Mouse (Mus musculus): ENCODE measurements around the gene Megf11.

Megf11 gene

DNA sequence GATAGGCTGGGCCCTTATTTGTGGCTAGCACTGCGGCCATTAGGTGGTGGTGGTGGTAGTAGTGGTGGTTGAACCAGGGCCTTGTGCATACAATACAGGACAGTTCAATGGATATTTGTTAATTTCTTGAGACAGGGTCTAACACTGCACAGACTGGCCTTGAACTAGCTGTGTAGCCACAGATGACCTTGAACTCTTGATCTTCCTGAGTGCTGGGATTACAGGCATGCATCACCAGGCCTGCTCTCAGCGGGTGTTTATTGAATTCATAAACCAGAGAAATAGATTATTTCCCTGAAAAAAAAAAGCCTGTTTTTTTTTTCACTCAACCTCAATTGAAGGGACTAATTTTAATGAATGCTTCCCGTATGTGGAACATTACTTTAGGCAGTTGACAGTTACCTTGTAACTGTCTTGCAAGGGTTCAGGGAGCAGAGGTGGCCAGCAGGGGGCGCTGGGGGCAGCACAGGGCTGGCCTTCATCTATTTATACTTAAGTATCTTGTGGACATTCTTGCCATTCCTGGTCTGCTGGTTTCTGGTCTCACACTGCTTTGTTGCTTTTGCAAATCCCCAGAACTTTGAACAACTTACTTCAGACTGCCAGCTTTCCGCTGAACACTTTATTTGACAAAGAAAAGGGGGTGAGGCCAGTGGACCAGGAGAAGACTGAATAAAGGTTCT is 8.6 kb downstream of the Megf11 start:
- peak; percentile 19 for DNase-seq (ENCODE audit: low read depth)

DNA sequence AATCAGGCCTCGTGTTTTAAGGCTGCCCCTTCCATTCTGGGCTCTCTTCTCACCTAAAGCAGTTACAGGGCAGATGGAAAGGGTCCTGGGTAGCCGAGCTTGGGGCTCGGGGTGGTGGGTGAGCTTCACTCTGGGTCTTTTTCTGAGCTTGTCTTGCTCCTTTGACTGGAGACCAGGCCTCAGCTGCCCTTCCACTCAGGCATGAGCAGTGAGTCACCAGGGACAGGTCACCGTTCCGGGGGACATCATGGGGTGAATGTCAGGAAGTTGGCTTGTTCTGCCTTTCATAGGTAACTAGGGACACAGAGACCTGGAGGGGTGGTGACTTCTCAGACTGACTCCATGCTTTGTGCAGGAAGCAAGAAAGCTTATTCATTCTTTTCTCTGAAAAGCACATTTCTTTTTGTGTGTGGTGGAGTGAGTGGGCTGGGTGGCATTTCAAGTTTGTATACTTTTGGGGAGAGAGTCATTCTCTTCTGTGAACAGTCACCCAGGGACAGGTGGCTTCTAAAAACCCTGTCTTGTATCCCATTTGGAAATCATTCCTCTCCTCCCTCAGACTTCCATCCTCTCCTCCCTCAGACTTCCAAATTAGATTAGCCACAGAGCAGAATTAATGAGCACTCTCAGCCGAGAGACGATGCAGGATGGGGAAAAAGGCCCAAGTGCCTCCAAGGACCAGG is 10.0 kb downstream of the Megf11 start:
- DNase-seq (ENCODE audit: low read depth): no peak

DNA sequence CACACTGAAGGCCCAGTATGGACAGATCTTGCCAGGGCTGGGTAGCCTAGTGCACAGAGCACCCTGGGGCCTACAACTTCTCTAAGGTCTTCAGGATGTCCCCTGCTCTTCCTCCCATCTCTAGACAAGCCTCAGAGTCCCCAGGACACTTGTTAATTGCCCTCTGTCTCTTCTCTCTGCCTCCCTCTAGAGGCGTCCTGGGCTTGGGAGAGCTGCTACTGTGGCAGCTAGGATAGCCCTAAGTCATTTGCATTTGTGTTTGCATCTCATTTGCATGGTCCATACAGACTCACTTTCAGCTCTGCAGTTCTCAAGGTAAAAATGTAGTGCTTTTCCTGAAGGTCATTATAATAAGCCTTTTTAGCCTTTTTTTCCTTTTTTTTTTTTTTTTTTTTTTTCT is 11.7 kb downstream of the Megf11 start:
- no peak for DNase-seq (ENCODE audit: low read depth)

DNA sequence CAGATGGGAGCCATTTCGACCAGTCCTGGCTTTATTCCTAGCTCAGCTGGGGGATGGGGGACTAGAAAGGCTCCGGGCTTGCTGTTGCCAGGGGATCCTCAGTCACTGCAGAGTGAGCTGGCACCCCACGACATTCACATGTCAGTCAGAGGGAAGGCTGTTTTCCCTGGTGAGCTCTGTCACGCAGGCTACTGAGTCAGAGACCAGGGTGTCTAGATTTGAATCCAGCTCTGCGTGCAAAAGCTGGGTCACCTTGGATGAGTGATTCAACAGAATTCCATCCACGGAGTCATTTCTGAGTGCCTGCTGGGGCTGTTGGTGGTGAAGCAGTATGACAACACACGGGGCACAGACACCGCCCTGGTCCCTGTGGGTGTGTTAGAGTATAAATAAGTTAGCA is 13.7 kb downstream of the Megf11 start:
- no peak for DNase-seq (ENCODE audit: low read depth)

DNA sequence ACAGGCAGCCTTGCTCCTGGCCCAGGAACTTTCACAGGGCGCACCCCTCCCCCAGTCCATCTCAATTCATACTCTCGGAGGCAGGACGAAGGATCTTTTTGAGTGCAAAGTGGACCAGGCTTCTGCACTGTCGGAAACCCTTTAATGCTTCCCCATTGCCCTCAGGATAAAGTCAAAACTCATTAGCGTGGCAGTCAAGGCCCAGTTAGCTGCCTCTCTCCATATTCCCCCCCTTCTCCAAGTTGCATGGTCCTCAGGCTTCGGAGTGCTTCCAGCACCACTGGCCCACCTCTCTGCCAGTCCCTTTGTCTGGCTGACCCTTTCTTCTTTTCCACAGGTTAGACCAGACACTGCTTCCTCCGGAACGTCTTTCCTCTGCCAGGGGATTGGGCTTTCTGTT is 16.7 kb downstream of the Megf11 start:
- DNase-seq (ENCODE audit: low read depth): no peak

DNA sequence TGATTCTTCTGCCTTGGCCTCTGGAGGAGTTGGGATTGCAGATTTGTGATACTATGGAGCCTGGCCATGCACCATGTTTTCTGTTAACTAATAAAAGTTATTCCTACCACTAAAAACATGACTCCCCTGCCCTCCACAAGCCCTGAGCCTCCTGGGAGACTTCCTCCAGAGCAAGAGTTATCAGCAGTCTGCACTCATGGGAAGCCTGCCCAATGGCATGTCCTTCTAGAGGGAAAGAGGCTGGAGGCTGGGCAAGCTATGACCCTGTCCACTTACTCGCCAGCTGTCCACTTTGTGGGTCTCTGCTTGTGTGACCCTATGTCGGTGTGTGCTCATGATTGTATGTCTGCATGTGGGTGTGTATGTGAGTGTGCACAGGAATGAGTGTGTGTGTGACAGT is 21.4 kb downstream of the Megf11 start:
- no peak for DNase-seq (ENCODE audit: low read depth)

DNA sequence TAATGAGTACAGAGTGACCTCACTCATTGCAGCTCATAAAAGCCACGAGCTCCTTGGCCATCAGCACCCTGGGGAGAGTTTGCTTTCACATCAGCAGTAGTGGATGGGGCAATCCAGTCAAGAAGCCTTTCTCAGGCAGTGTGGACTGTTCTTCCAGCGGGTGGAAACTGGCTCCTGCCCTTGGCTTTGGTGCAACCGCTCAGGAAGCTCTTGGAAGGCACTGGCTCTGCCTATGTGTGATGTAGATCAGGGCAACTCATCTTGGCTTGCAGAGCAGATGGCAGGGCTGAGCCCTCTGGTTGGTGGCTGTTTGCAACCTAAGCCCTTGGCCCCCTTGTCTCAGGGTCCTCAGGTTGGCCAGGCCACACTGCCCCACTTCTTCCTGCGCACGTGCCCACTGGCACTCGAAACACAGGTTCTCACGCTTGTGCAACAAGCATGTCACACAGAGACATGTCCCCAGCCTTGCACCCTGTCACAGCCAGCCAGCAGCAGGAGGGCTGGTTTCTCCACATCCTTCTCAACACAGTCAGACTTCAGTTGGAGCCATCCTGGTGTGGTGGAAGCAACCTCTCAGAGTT is 22.1 kb downstream of the Megf11 start:
- DNase-seq (ENCODE audit: low read depth): no peak

DNA sequence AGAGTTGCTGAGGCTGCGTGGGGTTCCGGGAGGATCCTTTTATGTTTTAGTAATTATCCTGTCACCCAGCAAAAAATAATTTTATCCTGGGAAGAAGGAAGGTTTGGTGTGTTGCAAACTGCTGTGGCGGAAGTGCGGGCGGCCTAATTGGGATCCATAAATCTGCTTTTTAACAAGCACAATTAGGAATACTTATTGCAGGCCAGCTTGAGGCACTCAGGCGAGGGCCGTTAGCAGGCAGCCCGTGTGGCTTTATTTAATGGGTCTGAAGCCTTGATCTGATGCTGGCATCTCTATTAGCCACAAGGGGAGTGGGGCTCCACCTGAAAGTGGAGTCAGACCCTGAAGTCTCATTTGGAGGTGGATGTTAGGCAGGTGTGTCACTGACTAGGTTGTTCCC is 23.4 kb downstream of the Megf11 start:
- DNase-seq (ENCODE audit: low read depth): no peak

DNA sequence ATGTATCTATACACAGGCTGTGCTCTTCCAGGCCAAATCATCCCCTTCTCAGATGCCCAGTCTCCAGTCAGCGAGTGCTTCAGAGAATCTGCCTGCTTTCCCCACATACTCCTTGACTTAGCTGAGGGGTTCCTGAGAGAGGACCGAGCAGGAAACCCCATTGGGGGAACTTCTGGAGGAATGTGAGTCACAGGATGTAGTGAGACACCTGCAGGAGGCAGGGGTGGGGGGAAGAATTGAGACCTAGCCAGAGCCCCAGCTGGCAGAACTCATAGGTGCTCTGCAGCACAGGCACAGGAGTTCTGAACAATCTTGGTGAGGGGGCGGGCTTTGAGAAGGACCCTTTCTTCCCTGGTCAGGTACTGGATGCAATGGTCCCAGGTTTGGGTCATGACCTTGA is 35.0 kb downstream of the Megf11 start:
- no peak for DNase-seq (ENCODE audit: low read depth)

DNA sequence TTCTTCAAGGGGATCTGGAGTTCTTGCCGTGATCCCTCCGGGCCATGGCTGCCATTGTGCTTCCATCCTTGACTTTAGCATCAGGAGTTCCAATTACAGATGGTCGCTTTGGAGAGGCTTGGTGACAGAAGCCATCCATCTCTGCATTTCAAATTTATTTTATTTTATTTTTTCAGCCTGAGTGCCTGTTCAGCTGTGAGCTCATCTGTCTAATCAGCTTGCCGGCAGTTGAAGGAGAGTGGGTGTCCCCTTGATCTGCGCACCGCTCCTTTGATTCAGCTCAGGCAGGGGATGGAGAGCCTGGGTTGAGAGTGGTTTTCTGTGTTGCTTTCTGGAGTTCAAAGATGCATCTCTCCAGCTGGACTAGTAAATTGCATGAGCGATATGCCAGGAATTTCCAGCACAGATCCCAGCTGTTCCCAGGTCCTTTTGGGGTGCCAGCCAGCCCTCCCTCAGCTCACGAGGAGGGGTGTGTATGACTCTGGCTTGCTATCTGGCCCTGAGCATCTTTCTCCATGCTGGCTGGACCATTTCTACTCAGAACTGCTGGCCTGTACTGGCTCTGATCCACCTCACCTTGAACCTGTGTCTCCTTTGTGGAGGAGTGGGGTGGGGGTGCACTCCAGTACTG is 36.7 kb downstream of the Megf11 start:
- no peak for DNase-seq (ENCODE audit: low read depth)

DNA sequence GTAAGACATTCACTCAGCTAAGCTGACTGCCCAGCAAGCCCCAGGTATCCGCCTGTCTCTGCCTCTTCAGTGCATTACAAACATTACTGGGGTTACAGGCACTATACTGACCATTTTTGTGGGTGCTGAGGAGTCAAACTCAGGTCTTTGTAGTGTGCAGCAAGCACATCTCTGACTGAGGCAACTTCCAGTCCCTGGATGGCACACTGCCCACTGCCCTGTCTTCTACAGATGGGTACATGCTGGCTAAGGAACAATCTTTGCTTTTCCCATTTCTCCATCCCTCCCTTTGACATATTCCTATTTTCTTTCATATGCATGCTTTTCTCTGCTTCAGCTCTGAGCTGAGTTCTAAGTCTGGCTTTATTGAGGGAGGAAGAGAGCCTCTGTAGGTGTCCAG is 38.5 kb downstream of the Megf11 start:
- DNase-seq (ENCODE audit: low read depth): no peak

DNA sequence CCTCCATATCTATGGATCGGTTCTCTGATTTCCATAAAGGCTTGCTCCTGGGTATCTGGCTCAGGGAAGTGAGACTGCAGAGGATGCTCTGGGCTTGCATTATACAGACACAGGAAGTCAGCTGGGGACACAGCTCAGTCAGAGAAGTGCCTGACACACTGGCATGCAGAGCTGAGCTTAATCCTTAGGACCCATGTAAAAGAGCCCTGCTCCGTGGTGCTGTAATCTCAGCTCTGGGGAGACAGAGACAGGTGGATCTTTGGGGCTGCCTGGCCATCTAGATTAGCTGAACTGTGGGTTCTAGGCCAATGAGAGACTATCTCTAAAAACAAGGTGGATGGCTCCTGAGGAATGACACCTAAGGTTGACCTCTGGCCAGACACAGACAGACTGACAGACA is 50.7 kb downstream of the Megf11 start:
- no peak for DNase-seq (ENCODE audit: low read depth)

DNA sequence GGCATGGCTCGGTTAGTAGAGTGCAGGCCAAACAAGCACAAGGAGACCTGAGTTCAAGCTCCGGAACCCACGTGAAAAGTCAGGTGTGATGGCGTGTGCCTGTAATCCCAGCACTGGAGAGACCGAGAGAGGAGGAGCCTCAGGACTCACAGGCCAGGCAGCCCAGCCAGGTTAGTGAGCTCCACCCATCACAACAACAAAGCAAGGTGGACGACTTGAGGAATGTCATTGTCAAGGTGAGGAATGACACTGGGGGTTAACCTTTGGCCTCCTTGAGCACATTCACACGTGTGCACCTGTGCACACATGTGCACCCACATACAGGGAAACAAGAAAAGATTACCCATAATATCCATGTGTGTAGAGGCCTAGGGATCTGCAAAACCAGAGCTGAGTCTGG is 54.7 kb downstream of the Megf11 start:
- DNase-seq (ENCODE audit: low read depth): no peak

DNA sequence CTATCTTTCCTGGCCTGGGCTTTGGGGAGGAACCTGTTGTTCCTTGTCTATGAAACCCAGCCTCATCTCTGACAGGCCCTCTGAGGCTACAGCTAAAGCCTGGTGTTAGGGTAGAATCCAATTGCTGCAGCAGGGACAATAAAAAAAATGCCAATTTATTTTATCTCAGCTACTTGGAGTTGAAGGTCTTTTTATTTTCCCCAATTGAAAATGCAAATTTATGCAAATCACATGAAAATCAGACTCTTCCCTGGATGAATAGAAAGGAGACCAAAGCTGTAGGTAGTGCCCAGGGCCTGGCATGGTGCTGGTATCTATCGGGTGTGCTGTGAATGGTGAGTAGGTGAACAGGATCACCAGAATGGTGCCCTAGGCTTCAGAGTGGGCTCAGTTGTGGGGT is 60.6 kb downstream of the Megf11 start:
- no peak for DNase-seq (ENCODE audit: low read depth)

DNA sequence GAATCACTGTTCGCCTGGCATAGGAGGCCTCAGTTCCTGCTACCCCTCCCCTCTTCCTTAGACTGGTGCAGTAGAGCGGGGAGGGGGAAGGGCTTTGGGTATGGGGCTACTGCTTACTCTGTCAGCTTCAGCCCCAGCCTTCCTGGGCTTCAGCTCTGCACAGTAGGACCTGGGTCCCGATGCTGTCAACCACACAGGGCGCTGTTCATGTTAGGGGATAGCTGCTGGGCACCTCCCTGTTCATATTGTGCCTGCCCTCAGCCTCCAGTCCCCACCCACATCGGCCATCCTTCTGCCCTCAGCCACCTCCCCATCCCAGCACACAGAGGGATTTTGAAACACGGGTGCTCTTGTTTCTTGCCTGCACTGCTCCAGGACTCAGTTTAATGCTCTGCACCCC is 61.6 kb downstream of the Megf11 start:
- DNase-seq (ENCODE audit: low read depth): no peak

DNA sequence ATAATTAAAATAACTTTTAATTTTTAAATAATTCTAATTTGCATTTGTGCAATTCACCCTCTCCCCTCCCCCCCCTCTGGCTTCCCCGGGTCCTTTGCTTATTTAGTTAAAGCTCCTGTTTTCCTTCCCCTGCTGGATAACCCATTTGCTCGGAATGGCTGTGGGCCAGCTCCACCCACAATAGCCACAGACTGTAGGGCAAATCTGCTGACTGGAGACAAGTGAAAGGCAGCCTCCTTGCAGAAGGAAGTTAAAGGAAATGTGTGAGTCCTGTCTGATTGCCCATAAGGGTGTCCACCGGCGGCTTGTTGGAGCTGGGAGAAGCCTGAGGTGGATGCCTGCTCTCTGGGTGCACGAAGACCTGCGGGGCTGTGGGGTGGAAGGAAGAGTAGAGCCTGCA is 62.1 kb downstream of the Megf11 start:
- no peak for DNase-seq (ENCODE audit: low read depth)

DNA sequence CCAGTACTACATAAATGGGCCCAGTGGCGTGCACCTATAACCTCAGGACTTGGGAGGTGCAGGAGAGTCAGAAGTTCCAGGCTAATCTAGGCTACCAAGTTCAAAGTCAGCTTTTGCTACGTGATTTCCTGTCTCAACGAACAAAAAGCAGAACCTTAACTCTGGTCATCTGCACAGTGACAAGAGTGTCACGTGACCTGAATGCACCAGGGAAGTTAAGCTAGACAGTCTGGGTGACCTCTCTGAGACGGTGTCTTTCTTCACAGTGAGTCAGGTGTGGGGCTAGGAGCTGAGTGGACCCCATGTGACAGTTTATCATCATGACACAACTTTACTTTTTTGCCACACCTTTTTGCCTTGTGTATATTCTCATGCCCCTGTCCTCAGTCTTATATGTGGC is 67.3 kb downstream of the Megf11 start:
- DNase-seq (ENCODE audit: low read depth): no peak

DNA sequence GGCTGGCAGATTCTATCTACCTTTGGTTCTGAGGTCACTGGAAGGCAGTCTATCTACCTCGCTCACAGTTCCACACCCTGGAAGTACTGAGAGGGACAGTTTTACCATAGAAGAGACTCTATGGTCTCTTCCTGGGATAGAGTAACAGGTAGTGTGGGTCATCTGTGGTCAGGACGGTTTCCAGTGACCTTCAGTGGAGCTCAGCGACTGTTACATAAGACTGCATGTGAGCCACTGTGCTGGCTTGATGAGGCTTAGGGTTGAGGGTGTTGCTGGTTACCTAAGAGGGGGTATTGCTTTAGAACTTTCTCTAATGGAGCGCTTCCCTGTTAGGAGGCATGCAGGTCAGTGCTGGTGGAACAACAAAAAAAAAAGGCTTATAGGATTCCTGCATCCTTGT is 68.8 kb downstream of the Megf11 start:
- no peak for DNase-seq (ENCODE audit: low read depth)

DNA sequence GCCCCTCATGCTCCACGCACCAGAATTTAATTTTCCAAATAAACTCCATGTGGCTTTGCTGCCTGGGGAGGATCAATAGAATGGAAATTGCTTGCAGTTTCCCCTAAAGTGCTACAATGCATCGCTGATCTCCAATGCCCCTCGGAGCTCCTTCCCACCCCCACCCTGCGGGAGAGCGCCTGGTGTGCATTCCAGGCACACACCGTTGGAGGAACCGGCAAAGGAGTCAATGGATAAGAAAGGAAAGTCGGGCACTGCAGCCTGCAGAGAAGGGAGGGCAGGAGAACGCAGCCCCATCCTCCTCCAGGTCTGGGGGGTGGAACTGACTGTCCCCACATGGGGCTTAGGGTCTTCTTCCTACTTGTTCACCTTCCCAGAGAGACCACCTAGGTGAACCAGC is 70.5 kb downstream of the Megf11 start:
- DNase-seq (ENCODE audit: low read depth): no peak

DNA sequence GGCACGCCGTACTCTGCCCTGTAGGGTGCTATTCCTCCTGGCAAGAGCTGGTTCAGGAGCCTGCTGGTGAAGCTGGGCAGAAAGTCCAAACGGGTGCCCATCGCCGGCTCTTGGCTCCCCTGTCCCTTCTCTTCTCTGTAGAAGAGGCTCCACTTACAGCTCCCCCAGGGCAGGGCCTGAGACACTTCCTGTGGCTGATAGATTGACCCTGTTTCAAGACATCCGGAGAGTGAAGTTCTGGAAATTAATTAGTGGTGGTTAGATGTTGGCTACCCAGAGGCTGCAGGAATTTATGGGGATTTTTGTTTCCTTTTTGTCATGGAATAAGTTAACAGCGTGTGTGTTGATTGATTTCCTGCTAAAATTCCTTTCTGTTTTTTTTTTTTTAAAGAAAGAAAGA is 72.2 kb downstream of the Megf11 start:
- no peak for DNase-seq (ENCODE audit: low read depth)

DNA sequence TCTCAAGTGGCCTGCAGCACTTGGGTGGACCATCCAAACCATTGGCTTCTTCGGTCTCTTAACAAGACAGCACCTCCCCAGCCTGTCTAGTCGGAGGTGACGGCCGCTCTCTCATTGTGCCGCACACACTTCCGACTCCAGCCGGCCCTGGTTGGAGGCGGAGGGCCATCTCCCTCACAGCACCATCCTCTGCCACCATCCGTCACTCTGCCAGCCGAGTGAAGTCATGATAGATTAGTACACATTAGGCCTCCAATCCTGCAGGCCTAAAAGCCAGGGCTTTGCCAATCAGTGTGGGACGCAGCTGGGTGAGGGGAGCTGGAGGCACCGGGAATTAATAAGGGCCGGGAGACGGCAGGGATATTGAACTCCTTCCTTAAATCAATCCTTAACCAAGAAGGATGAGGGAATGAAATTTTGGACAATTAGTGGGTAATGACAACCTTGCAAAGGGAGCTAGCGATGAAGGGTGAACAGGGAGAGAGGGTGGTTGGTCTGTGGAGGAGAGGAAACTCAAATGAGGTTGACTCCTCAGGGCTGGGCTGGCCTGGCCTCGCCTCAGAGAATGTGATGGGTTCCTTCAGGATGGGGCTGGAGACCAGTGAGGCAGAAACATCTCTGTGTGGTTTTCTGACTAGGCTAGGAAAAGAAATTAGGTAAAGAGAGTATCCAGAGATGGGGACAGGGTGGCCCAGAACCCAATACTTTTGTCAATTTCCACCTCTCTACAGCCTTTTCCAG is 76.3 kb downstream of the Megf11 start:
- no peak for DNase-seq (ENCODE audit: low read depth)

DNA sequence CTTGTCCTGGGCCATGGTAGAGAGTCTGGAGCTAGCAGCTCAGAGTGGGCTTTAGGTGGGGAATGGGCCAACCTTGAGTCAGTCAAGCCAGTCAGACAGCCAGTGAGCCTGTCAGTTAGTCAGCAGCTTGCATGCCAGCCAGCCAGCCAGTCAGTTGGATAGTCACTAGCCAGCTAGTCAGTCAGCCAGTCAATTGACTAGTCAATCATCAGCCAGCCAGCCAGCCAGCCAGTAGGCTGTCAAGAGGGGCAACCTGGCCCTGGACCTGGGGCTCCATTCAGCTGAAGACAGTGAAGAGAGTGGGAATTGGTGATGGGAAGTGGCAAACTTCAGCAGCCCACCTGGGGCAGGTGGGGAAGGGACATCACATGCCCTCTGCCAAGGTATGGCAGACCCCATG is 77.4 kb downstream of the Megf11 start:
- DNase-seq (ENCODE audit: low read depth): no peak

DNA sequence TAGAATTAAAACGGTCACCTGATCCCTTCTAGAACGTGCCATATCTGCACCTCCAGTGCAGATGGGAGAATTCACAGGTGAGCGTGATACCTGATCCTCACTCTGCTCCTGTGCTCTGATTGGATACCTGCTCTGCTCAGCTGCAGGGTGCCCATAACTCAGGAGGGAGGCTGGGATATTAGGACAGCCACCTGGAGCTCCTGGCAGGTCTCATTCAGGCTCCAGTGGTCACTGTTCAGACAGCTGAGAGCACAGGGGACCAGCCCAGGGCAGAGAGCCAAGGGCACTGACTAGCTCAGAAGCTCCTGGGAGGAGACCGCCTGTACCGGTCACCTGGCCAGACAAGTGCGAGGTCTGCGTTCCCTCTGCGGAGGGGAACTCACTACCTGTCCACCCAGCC is 80.7 kb downstream of the Megf11 start:
- DNase-seq (ENCODE audit: low read depth): no peak

Measured in fibroblast of lung, adult 2 months (primary cell).